Mouse (Mus musculus) intestine, embryonic 15.5 days (tissue): ENCODE measurements around the gene Rapgef6. TPM values are rescaled to one million over a fixed set of nuclear protein-coding genes. Genes with fewer than 3 reads are reported as not detected.

ENCODE experiments used
- ATAC-seq: fragments of 200-750 bp; cut with Nextera tagmentation; 2 replicates; pipeline ENCODE4 v1.8.0; 2017; ENCODE audit warnings: moderate TSS enrichment, moderate library complexity
- H3K27ac ChIP-seq: fragments of 300-500 bp; sonication (generic); 2 replicates; pipeline ENCODE4 v1.5.1; 2015; ENCODE audit warnings: mild to moderate bottlenecking, inconsistent platforms
- H3K27me3 ChIP-seq: fragments of 300-500 bp; sonication (generic); replicated peaks from 2 replicates; pipeline ENCODE4 v1.6.1; 2015; ENCODE audit warnings: inconsistent platforms
- H3K36me3 ChIP-seq: fragments of 300-500 bp; sonication (generic); 2 replicates; pipeline ENCODE4 v1.6.1; 2015; ENCODE audit warnings: inconsistent platforms
- H3K4me1 ChIP-seq: fragments of 300-500 bp; sonication (generic); replicated peaks from 2 replicates; pipeline ENCODE4 v1.6.1; 2015; ENCODE audit warnings: inconsistent platforms
- H3K4me2 ChIP-seq: fragments of 300-500 bp; sonication (generic); replicated peaks from 2 replicates; pipeline ENCODE4 v1.6.1; 2015; ENCODE audit warnings: mild to moderate bottlenecking, inconsistent platforms
- H3K4me3 ChIP-seq: fragments of 300-500 bp; sonication (generic); replicated peaks from 2 replicates; pipeline ENCODE4 v1.5.1; 2015; ENCODE audit warnings: inconsistent platforms
- H3K9ac ChIP-seq: fragments of 300-500 bp; sonication (generic); 2 replicates; pipeline ENCODE4 v1.6.1; 2015; ENCODE audit warnings: inconsistent platforms
- H3K9me3 ChIP-seq: fragments of 300-500 bp; sonication (generic); 2 replicates; pipeline ENCODE4 v1.6.1; 2016; ENCODE audit warnings: inconsistent platforms
- WGBS: fragments of 180-500 bp; shearing (Covaris S2); methylation state at CpG from one replicate; pipeline ENCODE4 v1.1.7; 2015; 5-methylcytosine and 5-hydroxymethylcytosine counted together
- polyA plus RNA-seq: library from polyadenylated mRNA; unstranded; fragments of >200 nt; fragmentation: Nextera tagmentation; extraction: Ambion mirVana; gene quantifications from 2 replicates; pipeline ENCODE4 v1.2.1, GENCODE M21; 2015

Rapgef6 gene
- polyA plus RNA-seq, 1 experiment from 2014 or later: 32.0 TPM

- WGBS: 68% methylated on average over 5 of the region's 5 CpGs
Observed at GRCm38 (mm10) chr11:54727327-54727901, 204.8 kb downstream of the Rapgef6 start.

GRCm38 (mm10) chr11:54728371-54728770, 205.7 kb downstream of the Rapgef6 start:
- no peak overlapping the region for H3K27ac ChIP-seq
- H3K9ac ChIP-seq: no peak overlapping the region
- no peaks in the 10 kb centered on the region for H3K4me1 ChIP-seq
- no peak for ATAC-seq
- no peak overlapping the region for H3K4me3 ChIP-seq
- no peaks in the 10 kb centered on the region for H3K9me3 ChIP-seq
- no peak overlapping the region for H3K4me2 ChIP-seq
- no peaks in the 10 kb centered on the region for H3K27me3 ChIP-seq
- H3K36me3 ChIP-seq: 0 out of 2 replicates have a peak, but pooled peaks cover under 1% of the 10 kb centered on the region
- WGBS: 91% methylated on average over 2 of the region's 2 CpGs

More at GRCm38 (mm10) chr11:54727327-54727901, 204.8 kb downstream of the Rapgef6 start:
- Histone ChIP-seq H3K9ac (no peak overlapping the region), H3K4me1 (no peaks in the 10 kb centered on the region), H3K27me3 (no peaks in the 10 kb centered on the region), H3K36me3 (peaks cover 5% of the 10 kb centered on the region), H3K4me2 (no peak overlapping the region), H3K4me3 (no peak overlapping the region), H3K27ac (no peak overlapping the region), H3K9me3 (no peaks in the 10 kb centered on the region)
- no peak for ATAC-seq

- Histone ChIP-seq H3K9me3 (no peaks in the 10 kb centered on the region), H3K27me3 (no peaks in the 10 kb centered on the region), H3K4me3 (no peak overlapping the region), H3K27ac (no peak overlapping the region), H3K4me2 (no peak overlapping the region), H3K9ac (no peak overlapping the region), H3K36me3 (no peaks in the 10 kb centered on the region), H3K4me1 (no peaks in the 10 kb centered on the region)
- ATAC-seq: no peak
- 89% methylated on average over 3 of the region's 3 CpGs for WGBS
Observed at GRCm38 (mm10) chr11:54729311-54729710, 206.7 kb downstream of the Rapgef6 start.

GRCm38 (mm10) chr11:54730931-54731330, 208.3 kb downstream of the Rapgef6 start:
- H3K36me3 ChIP-seq: no peaks in the 10 kb centered on the region; the same call in 1 of the 2 replicates
- no peaks in the 10 kb centered on the region for H3K4me1 ChIP-seq
- no peaks in the 10 kb centered on the region for H3K27me3 ChIP-seq
- H3K4me2 ChIP-seq: no peak overlapping the region
- H3K9me3 ChIP-seq: no peaks in the 10 kb centered on the region
- H3K4me3 ChIP-seq: no peak overlapping the region
- 94% methylated on average over 5 of the region's 5 CpGs for WGBS
- ATAC-seq: no peak
- H3K9ac ChIP-seq: no peak overlapping the region
- H3K27ac ChIP-seq: no peak overlapping the region

GRCm38 (mm10) chr11:54731367-54731766, 208.7 kb downstream of the Rapgef6 start:
- Histone ChIP-seq H3K36me3 (no peaks in the 10 kb centered on the region; the same call in 1 of the 2 replicates), H3K4me2 (no peak overlapping the region), H3K27ac (no peak overlapping the region), H3K9ac (no peak overlapping the region), H3K4me3 (no peak overlapping the region), H3K27me3 (no peaks in the 10 kb centered on the region), H3K4me1 (no peaks in the 10 kb centered on the region), H3K9me3 (no peaks in the 10 kb centered on the region)
- WGBS: 76% methylated on average over 7 of the region's 7 CpGs
- ATAC-seq: no peak

GRCm38 (mm10) chr11:54733546-54733945, 210.9 kb downstream of the Rapgef6 start:
- Histone ChIP-seq H3K4me3 (no peak overlapping the region), H3K4me1 (no peaks in the 10 kb centered on the region), H3K27me3 (no peaks in the 10 kb centered on the region), H3K36me3 (no peaks in the 10 kb centered on the region; the same call in 1 of the 2 replicates), H3K9ac (no peak overlapping the region), H3K27ac (no peak overlapping the region), H3K4me2 (no peak overlapping the region), H3K9me3 (no peaks in the 10 kb centered on the region)
- ATAC-seq: no peak
- 81% methylated on average over 7 of the region's 7 CpGs for WGBS

- Histone ChIP-seq H3K9me3 (no peaks in the 10 kb centered on the region), H3K27ac (no peak overlapping the region), H3K4me2 (no peak overlapping the region), H3K36me3 (peaks cover 8% of the 10 kb centered on the region), H3K4me3 (no peak overlapping the region), H3K4me1 (no peaks in the 10 kb centered on the region), H3K9ac (no peak overlapping the region), H3K27me3 (no peaks in the 10 kb centered on the region)
- ATAC-seq: no peak
- WGBS: 84% methylated on average over 1 of the region's 1 CpGs
Observed at GRCm38 (mm10) chr11:54735114-54735513, 212.5 kb downstream of the Rapgef6 start.

GRCm38 (mm10) chr11:54736903-54737302, 214.3 kb downstream of the Rapgef6 start:
- ATAC-seq: no peak
- Histone ChIP-seq H3K36me3 (peaks cover 9% of the 10 kb centered on the region), H3K9ac (no peak overlapping the region), H3K4me2 (no peak overlapping the region), H3K27me3 (no peaks in the 10 kb centered on the region), H3K4me1 (no peaks in the 10 kb centered on the region), H3K4me3 (no peak overlapping the region), H3K9me3 (no peaks in the 10 kb centered on the region), H3K27ac (no peak overlapping the region)
- WGBS: 91% methylated on average over 5 of the region's 5 CpGs

GRCm38 (mm10) chr11:54739012-54739750, 216.5 kb downstream of the Rapgef6 start:
- WGBS: 96% methylated on average over 4 of the region's 4 CpGs
- Histone ChIP-seq H3K4me3 (no peak overlapping the region), H3K27ac (no peak overlapping the region), H3K4me2 (no peak overlapping the region), H3K27me3 (no peaks in the 10 kb centered on the region), H3K4me1 (no peaks in the 10 kb centered on the region), H3K36me3 (peaks cover 9% of the 10 kb centered on the region), H3K9me3 (no peaks in the 10 kb centered on the region), H3K9ac (no peak overlapping the region)
- no peak for ATAC-seq

- Histone ChIP-seq H3K4me3 (no peak overlapping the region), H3K9me3 (no peaks in the 10 kb centered on the region), H3K4me1 (no peaks in the 10 kb centered on the region), H3K27me3 (no peaks in the 10 kb centered on the region), H3K27ac (no peak overlapping the region), H3K4me2 (no peak overlapping the region), H3K9ac (no peak overlapping the region), H3K36me3 (peaks cover 9% of the 10 kb centered on the region)
- 94% methylated on average over 2 of the region's 2 CpGs for WGBS
- ATAC-seq: no peak
Observed at GRCm38 (mm10) chr11:54741330-54741729, 218.7 kb downstream of the Rapgef6 start.

GRCm38 (mm10) chr11:54744231-54744630, 221.6 kb downstream of the Rapgef6 start:
- Histone ChIP-seq H3K27me3 (no peaks in the 10 kb centered on the region), H3K9ac (no peak overlapping the region), H3K4me2 (no peak overlapping the region), H3K4me3 (no peak overlapping the region), H3K27ac (no peak overlapping the region), H3K9me3 (no peaks in the 10 kb centered on the region), H3K4me1 (no peaks in the 10 kb centered on the region), H3K36me3 (peaks cover 5% of the 10 kb centered on the region)
- WGBS: 79% methylated on average over 1 of the region's 1 CpGs
- no peak for ATAC-seq
